Mouse (Mus musculus) megakaryocyte, embryonic 14.5 days (primary cell): ENCODE results near the gene Ptprm.

Experiments
- FLI1 ChIP-seq: IDR thresholded peaks from 2 replicates; pipeline ENCODE4 v1.6.1; 2012; ENCODE audit warnings: low read length, inconsistent platforms, mixed read lengths
- GATA1 ChIP-seq: IDR thresholded peaks from 3 replicates; pipeline ENCODE4 v1.6.1; 2012; ENCODE audit warnings: mixed read lengths, low read length, inconsistent platforms, borderline replicate concordance

DNA sequence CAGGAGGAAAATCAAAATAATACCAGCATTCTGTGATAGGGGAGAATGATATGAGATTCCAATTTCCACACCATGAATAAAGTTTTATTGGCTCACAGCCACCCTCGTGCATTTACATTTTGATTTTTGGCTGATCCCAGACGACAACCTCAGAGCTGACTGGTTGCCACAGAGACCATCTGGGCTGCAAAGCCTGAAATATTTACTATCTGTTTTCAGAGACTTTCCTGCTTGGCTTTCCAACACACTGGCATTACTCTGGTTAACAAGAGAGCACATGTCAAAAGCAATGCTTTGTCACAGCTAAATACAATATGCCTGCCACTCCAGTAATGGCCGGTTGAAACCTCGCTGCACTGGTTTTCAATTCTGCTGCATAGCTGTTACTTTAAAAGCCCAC, 269.8 kb downstream of the Ptprm start:
- TF ChIP-seq GATA1 (no peak), FLI1 (no peak)
